ENCODE assay signal across 8 mouse cellular contexts in genomic region chr1:33946601-33947395, GRCm38 (mm10). TPM values are rescaled to one million over a fixed set of nuclear protein-coding genes. Genes with fewer than 3 reads are reported as not detected.
DNase-seq lines count a peak whose midpoint lies in the region; ATAC-seq and TF ChIP-seq lines count a peak whose summit lies in the region.

No protein-coding gene starts in this region.

- intact Hi-C loops in gastrocnemius, adult 2 months (cut with DNase I): no loop called here
- intact Hi-C loops in left cerebral cortex, postnatal 14 days (cut with DNase I): loop anchor here (5.0 kb wide), 1 partner anchor 39 kb away; the partner anchor contains the start of genes Bend6 and Dst

- no peak overlapping the region for H3K9ac ChIP-seq in heart, embryonic 11.5 days (ENCODE audit: low read depth, low read length)

- DNase-seq in gastrocnemius, adult 2 months: peak; percentile 36
- DNase-seq in gastrocnemius, postnatal 25 days: no peak
- peak; percentile 91 for DNase-seq in cerebellum, adult 9-10 months
- DNase-seq in left cerebral cortex, postnatal 14 days (ENCODE audit: low spot score in 2 of 2): peak; percentile 75 to 88
- no peak for DNase-seq in thymus, postnatal 4 days

- WGBS in heart, embryonic 11.5 days (ENCODE audit: insufficient replicate concordance): 66% methylated on average over 12 of the region's 12 CpGs

- no peak for TF ChIP-seq CTCF in gastrocnemius, adult 2 months (IDR thresholded peaks at IDR 0.05)

- H3K27me3 ChIP-seq in heart, embryonic 11.5 days (ENCODE audit: control insufficient read depth, insufficient read depth, low read length): no peaks in the 10 kb centered on the region

- H3K4me2 ChIP-seq in heart, embryonic 11.5 days: no peak overlapping the region

- H3K4me1 ChIP-seq in heart, embryonic 11.5 days (ENCODE audit: control insufficient read depth, insufficient read depth, low read length): peaks cover 19% of the 10 kb centered on the region

- H3K36me3 ChIP-seq in heart, embryonic 11.5 days (ENCODE audit: control insufficient read depth, insufficient read depth, low read length): no peaks in the 10 kb centered on the region

- no peak overlapping the region for H3K4me3 ChIP-seq in gastrocnemius, adult 2 months
- H3K4me3 ChIP-seq in heart, embryonic 11.5 days (ENCODE audit: low read depth, low read length): no peak overlapping the region

- no peaks in the 10 kb centered on the region for H3K9me3 ChIP-seq in heart, embryonic 11.5 days (replicated peaks; ENCODE audit: control insufficient read depth, low read length)

- H3K27ac ChIP-seq in gastrocnemius, adult 2 months: peak overlapping the region; percentile 4; the same call in 1 of the 2 replicates
- H3K27ac ChIP-seq in heart, embryonic 11.5 days (ENCODE audit: low read depth, low read length): peak overlapping the region; percentile 52

- ATAC-seq in heart, embryonic 11.5 days (replicated peaks; ENCODE audit: insufficient number of reproducible peaks, low FRiP score, low TSS enrichment): no peak
- no peak for ATAC-seq in CD4-positive, CD25-positive, alpha-beta regulatory T cell, adult 4 months
- ATAC-seq in megakaryocyte progenitor cell, adult 5-6 weeks (replicated peaks; ENCODE audit: poor library complexity): no peak

RNA-seq across cellular contexts. Expression of gene Dst, which starts 38.8 kb away (rescaled TPM):
- total RNA-seq in gastrocnemius, adult 2 months (2021): 100 to 1,000 TPM; 291 to 304 TPM
- 100 to 1,000 TPM; 184 to 215 TPM for total RNA-seq in gastrocnemius, postnatal 25 days (2021)
- polyA plus RNA-seq in heart, embryonic 11.5 days (2014; fragmentation: Nextera tagmentation; extraction: Ambion mirVana): 24.5 and 26.9 TPM in 2 replicates
- total RNA-seq in left cerebral cortex, postnatal 14 days (2021): 100 to 1,000 TPM; 240 to 256 TPM
- 10 to 100 TPM; 22.1 to 29.0 TPM for polyA plus RNA-seq in CD4-positive, CD25-positive, alpha-beta regulatory T cell, adult 4 months (2017; shearing (Covaris generic))
- 0.51 and 3.2 TPM in 2 replicates for total RNA-seq in megakaryocyte progenitor cell, adult 5-6 weeks (2015)
- total RNA-seq in megakaryocyte progenitor cell, adult 5-6 weeks (2017): 1.3 and 5.4 TPM in 2 replicates

RNA-seq across cellular contexts. Expression of gene Bend6, which starts 39.2 kb away (rescaled TPM):
- total RNA-seq in gastrocnemius, adult 2 months (2021): 1 to 10 TPM; 1.6 to 2.1 TPM
- 1 to 10 TPM; 1.0 to 1.3 TPM for total RNA-seq in gastrocnemius, postnatal 25 days (2021)
- 4.3 and 4.5 TPM in 2 replicates for polyA plus RNA-seq in heart, embryonic 11.5 days (2014; fragmentation: Nextera tagmentation; extraction: Ambion mirVana)
- 100 to 1,000 TPM; 141 TPM for total RNA-seq in left cerebral cortex, postnatal 14 days (2021)
- 1 to 10 TPM; 5.6 to 5.7 TPM for polyA plus RNA-seq in CD4-positive, CD25-positive, alpha-beta regulatory T cell, adult 4 months (2017; shearing (Covaris generic))
- not detected in 2 replicates for total RNA-seq in megakaryocyte progenitor cell, adult 5-6 weeks (2015)
- not detected in 2 replicates for total RNA-seq in megakaryocyte progenitor cell, adult 5-6 weeks (2017)

Comparison
In these comparisons a context has a peak if more than half of its experiments do, and no peak if none do; other contexts are left out.
1. DNase-seq: peak in gastrocnemius, adult 2 months (single experiment), cerebellum, adult 9-10 months (single experiment) and left cerebral cortex, postnatal 14 days (2 of 2); none in gastrocnemius, postnatal 25 days (single experiment) and thymus, postnatal 4 days (single experiment).
2. RNA of gene Dst, which starts 38.8 kb away (total RNA-seq): 291 to 304 TPM in gastrocnemius, adult 2 months, 240 to 256 TPM in left cerebral cortex, postnatal 14 days and 184 to 215 TPM in gastrocnemius, postnatal 25 days; 0.51 to 5.4 TPM in megakaryocyte progenitor cell, adult 5-6 weeks; every median in the first group is over 10 times any median in the second.
3. RNA of gene Bend6, which starts 39.2 kb away (total RNA-seq): 141 TPM in left cerebral cortex, postnatal 14 days; 1.6 to 2.1 TPM in gastrocnemius, adult 2 months, 1.0 to 1.3 TPM in gastrocnemius, postnatal 25 days and not detected in megakaryocyte progenitor cell, adult 5-6 weeks; every median in the first group is over 10 times any median in the second.